Mouse (Mus musculus) liver, postnatal 0 days (tissue): ENCODE results near the gene Rhobtb3. TPM values are rescaled to one million over a fixed set of nuclear protein-coding genes. Genes with fewer than 3 reads are reported as not detected.

Experiments used
- ATAC-seq: fragments of 200-750 bp; cut with Nextera tagmentation; 2 replicates; pipeline ENCODE4 v1.8.0; 2017; ENCODE audit warnings: mild to moderate bottlenecking, moderate library complexity
- DNase-seq: peaks from one replicate; pipeline ENCODE4 v3.0.0-alpha.2; 2016
- H3K27ac ChIP-seq: fragments of 300-500 bp; sonication (generic); 2 replicates; pipeline ENCODE4 v1.5.1; 2014; ENCODE audit warnings: antibody characterized with exemption, moderate library complexity, mild to moderate bottlenecking, low read depth
- H3K27me3 ChIP-seq: fragments of 300-500 bp; sonication (generic); 2 replicates; pipeline ENCODE4 v1.6.1; 2014; ENCODE audit warnings: low read length, control low read depth, mixed read lengths; ENCODE audit not compliant: insufficient read depth
- H3K36me3 ChIP-seq: fragments of 300-500 bp; sonication (generic); replicated peaks from 2 replicates; pipeline ENCODE4 v1.6.1; 2014; ENCODE audit warnings: mild to moderate bottlenecking, control low read depth, low read length, moderate library complexity, mixed read lengths; ENCODE audit not compliant: insufficient read depth
- H3K4me1 ChIP-seq: fragments of 300-500 bp; sonication (generic); 2 replicates; pipeline ENCODE4 v1.6.1; 2014; ENCODE audit warnings: antibody characterized with exemption, mild to moderate bottlenecking, control low read depth; ENCODE audit not compliant: insufficient read depth
- H3K4me2 ChIP-seq: fragments of 300-500 bp; sonication (generic); 2 replicates; pipeline ENCODE4 v1.6.1; 2014; ENCODE audit warnings: low read depth, mild to moderate bottlenecking, low read length, moderate library complexity, mixed read lengths
- H3K4me3 ChIP-seq: fragments of 300-500 bp; sonication (generic); 2 replicates; pipeline ENCODE4 v1.5.1; 2014; ENCODE audit warnings: low read depth, low read length
- H3K9ac ChIP-seq: fragments of 300-500 bp; sonication (generic); replicated peaks from 2 replicates; pipeline ENCODE4 v1.6.1; 2014; ENCODE audit warnings: mild to moderate bottlenecking, moderate library complexity
- H3K9me3 ChIP-seq: fragments of 300-500 bp; sonication (generic); 2 replicates; pipeline ENCODE4 v1.6.1; 2016; ENCODE audit warnings: mild to moderate bottlenecking, control low read depth, low read length, mixed read lengths
- CTCF ChIP-seq: sonication (generic); IDR thresholded peaks from 2 replicates; pipeline ENCODE4 v1.5.1; 2016; ENCODE audit warnings: antibody characterized with exemption, low read depth
- EP300 ChIP-seq: IDR thresholded peaks from 2 replicates; pipeline ENCODE4 v1.6.1; 2016; ENCODE audit warnings: antibody characterized with exemption, low read depth, mild to moderate bottlenecking
- WGBS: fragments of 180-500 bp; shearing (Covaris S2); extraction: QIAGEN DNeasy Blood & Tissue Kit; methylation state at CpG from one replicate; pipeline ENCODE4 v1.1.7; 2014; ENCODE audit not compliant: insufficient replicate concordance; 5-methylcytosine and 5-hydroxymethylcytosine counted together
- polyA plus RNA-seq: library from polyadenylated mRNA; unstranded; fragments of >200 nt; fragmentation: Nextera tagmentation; extraction: Ambion mirVana; gene quantifications from 2 replicates; pipeline ENCODE4 v1.2.1, GENCODE M21; 2015

Gene Rhobtb3
- polyA plus RNA-seq, 1 experiment from 2014 or later, result 2.7 TPM

DNA sequence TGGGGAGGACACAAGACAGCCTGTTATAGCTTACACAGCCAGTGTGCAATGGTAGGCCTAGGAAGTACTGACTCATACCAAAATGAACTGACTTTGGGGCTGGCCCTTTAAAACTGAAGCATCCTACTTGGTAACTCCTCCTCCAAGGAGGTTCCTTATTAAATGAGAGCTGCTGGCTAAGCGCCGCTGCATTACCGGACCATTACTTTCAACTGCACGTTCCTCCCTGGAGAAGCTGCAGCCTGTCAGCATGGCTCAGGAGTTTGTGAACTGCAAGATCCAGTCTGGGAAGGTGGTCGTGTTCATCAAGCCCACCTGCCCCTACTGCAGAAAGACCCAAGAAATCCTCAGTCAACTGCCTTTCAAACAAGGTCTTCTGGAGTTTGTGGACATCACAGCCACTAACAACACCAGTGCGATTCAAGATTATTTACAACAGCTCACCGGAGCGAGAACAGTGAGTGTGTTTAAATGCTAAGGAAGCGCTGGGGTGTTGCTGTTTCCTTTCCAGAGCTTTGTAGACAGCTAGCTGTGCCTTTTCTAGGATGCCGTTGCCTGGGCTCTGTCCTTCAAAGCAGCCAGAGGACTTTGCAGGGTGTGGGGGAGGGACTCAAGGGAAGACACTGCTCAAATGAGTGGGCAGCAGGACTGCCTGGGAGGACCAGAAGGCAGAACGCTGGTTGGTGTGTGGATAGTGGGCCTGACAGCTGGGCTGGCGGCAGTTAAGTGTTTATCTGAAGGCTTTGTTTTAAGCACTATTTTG is 103.8 kb downstream of the Rhobtb3 start, which contains the start of gene Glrx:
Gene Glrx (plus strand): TSS at position 150 of the 763 bp plus-strand sequence.
- peak; percentile 75 for DNase-seq
- peak within 1 kb of the TSS; percentile 63 for H3K4me3 ChIP-seq
- peak within 1 kb of the TSS; percentile 79 for H3K27ac ChIP-seq
- peak within 1 kb of the TSS; percentile 73 for H3K9ac ChIP-seq
- H3K4me1 ChIP-seq, result peaks cover 52% of the 10 kb centered on the region
- H3K4me2 ChIP-seq, result peak within 1 kb of the TSS; percentile 73
- TF ChIP-seq CTCF (no peak), EP300 (peak; percentile 24; the same call in 1 of the 2 replicates)
- 1% methylated on average over 12 of the region's 12 CpGs for WGBS
- H3K27me3 ChIP-seq, result no peaks in the 10 kb centered on the region
- no peaks in the 10 kb centered on the region for H3K36me3 ChIP-seq
- H3K9me3 ChIP-seq, result no peaks in the 10 kb centered on the region
- ATAC-seq, result peak; percentile 88

DNA sequence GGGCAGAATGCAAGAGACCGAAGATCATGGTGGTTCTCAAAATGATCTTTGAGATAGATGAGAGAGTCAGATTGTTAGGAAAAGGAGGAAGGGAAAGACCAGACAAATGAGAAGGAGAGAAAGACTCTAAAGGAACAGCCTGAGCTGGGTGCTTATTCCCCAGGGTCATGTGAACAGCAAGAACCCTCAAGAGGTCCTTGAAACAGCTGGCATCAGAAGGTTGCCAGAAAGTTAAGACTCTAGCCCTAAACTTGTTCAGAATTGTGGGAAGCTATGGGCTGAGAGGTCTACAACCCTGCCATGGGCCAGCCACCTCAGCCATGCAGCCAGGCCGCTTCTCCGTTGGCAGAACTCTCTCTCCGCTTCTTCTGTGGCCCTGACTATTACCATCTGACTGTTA is 105.2 kb downstream of the Rhobtb3 start:
- no peak for DNase-seq
- H3K4me3 ChIP-seq, result no peak overlapping the region
- H3K9ac ChIP-seq, result no peak overlapping the region
- no peaks in the 10 kb centered on the region for H3K9me3 ChIP-seq
- no peaks in the 10 kb centered on the region for H3K27me3 ChIP-seq
- no peak for ATAC-seq
- no peak for TF ChIP-seq EP300
- peaks cover 38% of the 10 kb centered on the region for H3K4me1 ChIP-seq
- no peak overlapping the region for H3K4me2 ChIP-seq
- 83% methylated on average over 4 of the region's 4 CpGs for WGBS
- H3K36me3 ChIP-seq, result no peaks in the 10 kb centered on the region
- H3K27ac ChIP-seq, result no peak overlapping the region

DNA sequence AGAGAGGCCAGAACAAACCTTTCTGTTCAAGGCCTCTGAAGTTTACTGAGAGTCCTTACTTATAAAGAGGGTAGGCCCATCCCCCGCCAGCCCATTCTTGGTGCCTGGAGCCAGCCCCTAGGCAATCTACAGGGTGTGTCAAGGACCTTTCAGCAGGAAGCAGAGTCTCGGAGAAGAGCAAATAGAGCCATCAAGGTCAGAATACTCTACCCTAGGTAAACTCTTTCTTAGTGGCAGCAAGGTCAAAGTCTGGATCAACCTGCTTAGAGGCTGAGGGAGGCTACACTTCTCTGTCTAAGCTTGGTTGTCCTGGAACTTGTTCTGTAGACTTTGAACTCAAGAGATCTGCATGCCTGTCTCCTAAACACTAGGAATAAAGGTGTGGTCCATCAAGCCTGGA is 108.3 kb downstream of the Rhobtb3 start:
- DNase-seq (no peak), ATAC-seq (no peak)
- 67% methylated on average over 2 of the region's 2 CpGs for whole genome bisulfite sequencing
- Histone ChIP-seq H3K27ac (no peak overlapping the region), H3K4me3 (no peak overlapping the region), H3K27me3 (no peaks in the 10 kb centered on the region), H3K9ac (no peak overlapping the region), H3K36me3 (no peaks in the 10 kb centered on the region), H3K9me3 (no peaks in the 10 kb centered on the region), H3K4me2 (no peak overlapping the region), H3K4me1 (peaks cover 38% of the 10 kb centered on the region)
- TF ChIP-seq CTCF, result no peak
- TF ChIP-seq EP300, result no peak

DNA sequence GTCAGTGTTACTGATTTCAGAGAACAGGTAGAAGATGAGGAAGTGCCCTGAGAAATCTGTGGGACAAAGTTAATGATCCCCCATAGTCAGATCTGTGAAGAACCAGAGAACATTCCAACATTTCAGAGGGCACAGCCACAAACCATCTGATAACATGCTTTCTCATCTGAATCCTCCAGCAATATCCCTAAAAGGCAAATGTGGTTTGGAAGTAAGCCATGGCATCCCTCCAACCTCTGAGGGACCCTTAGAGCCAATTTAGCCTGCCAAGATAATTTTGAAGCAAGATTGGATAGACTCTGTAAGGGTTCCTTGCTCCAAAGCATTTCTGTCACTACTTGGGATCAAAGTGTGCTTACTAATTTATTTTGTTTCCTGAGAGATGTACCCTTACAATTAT is 110.2 kb downstream of the Rhobtb3 start:
- DNase-seq, result no peak

DNA sequence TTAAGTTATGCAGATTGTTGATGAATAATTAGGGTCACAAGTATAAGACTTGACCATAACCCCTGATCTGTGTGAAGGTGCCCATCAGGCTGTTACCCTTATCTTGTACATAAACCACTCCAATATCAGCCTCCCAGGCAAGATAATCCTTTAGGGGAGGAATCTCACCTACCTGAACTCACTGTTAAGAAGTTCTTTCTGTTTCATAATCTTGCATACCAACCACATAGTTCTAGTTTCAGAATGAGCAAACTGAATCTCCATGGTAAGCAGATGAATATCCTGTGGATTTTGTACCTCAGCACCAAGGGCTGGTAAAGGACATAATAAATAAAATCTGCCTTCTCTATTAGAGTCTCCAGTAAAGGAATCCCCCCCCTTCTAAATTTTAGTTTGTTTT is 111.0 kb downstream of the Rhobtb3 start:
- Histone ChIP-seq H3K27me3 (no peaks in the 10 kb centered on the region), H3K4me2 (no peak overlapping the region), H3K27ac (no peak overlapping the region), H3K4me3 (no peak overlapping the region), H3K9me3 (no peaks in the 10 kb centered on the region), H3K36me3 (no peaks in the 10 kb centered on the region), H3K4me1 (peaks cover 25% of the 10 kb centered on the region), H3K9ac (no peak overlapping the region)
- no peak for DNase-seq
- TF ChIP-seq EP300, result no peak
- ATAC-seq, result no peak

More for the DNA sequence above, 110.2 kb downstream of the Rhobtb3 start:
- Histone ChIP-seq H3K4me3 (no peak overlapping the region), H3K9ac (no peak overlapping the region), H3K4me2 (no peak overlapping the region), H3K4me1 (peaks cover 27% of the 10 kb centered on the region), H3K27me3 (no peaks in the 10 kb centered on the region), H3K9me3 (no peaks in the 10 kb centered on the region), H3K36me3 (no peaks in the 10 kb centered on the region), H3K27ac (no peak overlapping the region)
- ATAC-seq, result no peak
- no peak for TF ChIP-seq CTCF
- no peak for TF ChIP-seq EP300

DNA sequence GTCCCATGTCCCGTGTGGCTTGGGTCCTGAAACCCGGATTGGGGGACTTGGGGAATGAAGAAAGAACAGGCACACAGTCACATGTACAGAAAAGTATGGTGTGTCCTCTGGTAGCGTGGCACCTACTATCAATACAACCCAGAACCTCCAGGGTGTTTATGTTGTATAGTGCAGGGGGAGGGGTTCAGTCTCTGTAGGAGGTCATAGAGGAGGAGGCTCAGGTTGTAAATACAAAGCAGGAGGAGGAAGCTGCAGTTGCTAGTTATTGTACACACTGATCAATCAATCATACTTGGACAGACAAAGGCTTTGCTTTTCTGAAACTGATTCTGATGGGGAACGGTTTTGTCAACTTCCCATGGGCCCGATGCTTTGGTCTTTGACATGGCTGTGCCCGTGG is 112.0 kb downstream of the Rhobtb3 start:
- ATAC-seq (no peak), DNase-seq (no peak)
- no peak overlapping the region for H3K9ac ChIP-seq
- no peak overlapping the region for H3K27ac ChIP-seq
- no peaks in the 10 kb centered on the region for H3K9me3 ChIP-seq
- peaks cover 18% of the 10 kb centered on the region for H3K4me1 ChIP-seq
- WGBS, result 60% methylated on average over 6 of the region's 6 CpGs
- H3K4me2 ChIP-seq, result no peak overlapping the region
- TF ChIP-seq EP300 (no peak), CTCF (no peak)
- no peaks in the 10 kb centered on the region for H3K36me3 ChIP-seq
- no peaks in the 10 kb centered on the region for H3K27me3 ChIP-seq
- no peak overlapping the region for H3K4me3 ChIP-seq
